Mouse (Mus musculus) ES-Bruce4 (cell line): ENCODE data around the gene Slc25a22. TPM values are rescaled to one million over a fixed set of nuclear protein-coding genes. Genes with fewer than 3 reads are reported as not detected.

ENCODE experiments used
- H3K27ac ChIP-seq: 2 replicates; pipeline ENCODE4 v1.5.1; 2012; ENCODE audit warnings: low read length, inconsistent platforms; ENCODE audit not compliant: insufficient read depth
- H3K27me3 ChIP-seq: 2 replicates; pipeline ENCODE4 v1.6.1; 2012; ENCODE audit warnings: mild to moderate bottlenecking, low read length, inconsistent platforms; ENCODE audit not compliant: control insufficient read depth, poor library complexity, insufficient read depth, severe bottlenecking
- H3K36me3 ChIP-seq: 2 replicates; pipeline ENCODE4 v1.6.1; 2012; ENCODE audit warnings: inconsistent platforms, mild to moderate bottlenecking, low read length, moderate library complexity; ENCODE audit not compliant: control insufficient read depth, poor library complexity, insufficient read depth, severe bottlenecking
- H3K4me1 ChIP-seq: one replicate; pipeline ENCODE4 v1.8.1; 2011; ENCODE audit warnings: low read length; ENCODE audit not compliant: control insufficient read depth, insufficient read depth
- H3K4me3 ChIP-seq: 2 replicates; pipeline ENCODE4 v1.5.1; 2011; ENCODE audit warnings: low read depth, mild to moderate bottlenecking, low read length
- H3K9ac ChIP-seq: 2 replicates; pipeline ENCODE4 v1.6.1; 2012; ENCODE audit warnings: low read depth, mild to moderate bottlenecking, inconsistent platforms; ENCODE audit not compliant: poor library complexity, severe bottlenecking
- H3K9me3 ChIP-seq: replicated peaks from 2 replicates; pipeline ENCODE4 v1.6.1; 2012; ENCODE audit warnings: mild to moderate bottlenecking, low read length, inconsistent platforms; ENCODE audit not compliant: control insufficient read depth, poor library complexity, insufficient read depth, severe bottlenecking
- CTCF ChIP-seq: IDR thresholded peaks from one replicate; pipeline ENCODE4 v1.8.1; 2011; ENCODE audit warnings: low read depth, low read length
- EP300 ChIP-seq: IDR thresholded peaks from 2 replicates; pipeline ENCODE4 v1.6.1; 2011; ENCODE audit warnings: low read depth, low read length; ENCODE audit not compliant: insufficient read depth
- POLR2A ChIP-seq: IDR thresholded peaks from one replicate; pipeline ENCODE4 v1.8.1; 2011; ENCODE audit warnings: low read length; ENCODE audit not compliant: insufficient read depth
- polyA plus RNA-seq: library from polyadenylated mRNA; stranded (reverse); fragments of >200 nt; gene quantifications from 2 replicates; pipeline ENCODE4 v1.2.4, GENCODE M21; 2011; ENCODE audit warnings: low read depth; ENCODE audit not compliant: missing spikeins, insufficient read depth, insufficient read length

Gene Slc25a22
- polyA plus RNA-seq, 1 experiment, result 16.3 TPM

DNA sequence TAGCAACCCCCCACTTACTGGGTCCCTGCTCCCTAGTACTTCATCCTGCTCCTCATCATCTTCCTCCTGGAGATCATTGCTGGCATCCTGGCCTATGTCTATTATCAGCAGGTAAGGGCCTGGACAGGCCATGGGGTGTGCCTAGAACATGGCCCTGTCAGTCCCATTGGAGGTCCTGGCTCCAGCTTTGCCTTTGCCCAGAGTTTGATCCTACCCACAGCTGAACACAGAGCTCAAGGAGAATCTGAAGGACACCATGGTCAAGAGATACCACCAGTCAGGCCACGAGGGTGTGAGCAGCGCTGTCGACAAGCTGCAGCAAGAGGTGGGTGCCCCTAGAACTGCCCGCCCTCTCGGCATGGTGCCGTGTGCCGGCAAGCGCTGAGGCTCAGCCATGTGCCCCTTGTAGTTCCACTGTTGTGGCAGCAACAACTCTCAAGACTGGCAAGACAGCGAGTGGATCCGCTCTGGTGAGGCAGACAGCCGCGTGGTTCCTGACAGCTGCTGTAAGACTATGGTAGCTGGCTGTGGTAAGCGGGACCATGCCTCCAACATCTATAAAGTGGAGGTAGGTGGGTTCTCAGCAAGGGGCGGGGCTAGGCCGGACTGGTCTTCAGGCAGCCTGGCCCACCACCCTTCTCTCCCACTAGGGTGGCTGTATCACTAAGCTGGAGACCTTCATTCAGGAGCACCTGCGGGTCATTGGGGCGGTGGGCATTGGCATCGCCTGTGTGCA is 32.4 kb upstream of the Slc25a22 start:
- Histone ChIP-seq H3K4me3 (no peak overlapping the region), H3K9me3 (no peaks in the 10 kb centered on the region), H3K27me3 (no peaks in the 10 kb centered on the region), H3K27ac (no peak overlapping the region), H3K4me1 (peaks cover 5% of the 10 kb centered on the region), H3K36me3 (peaks cover 22% of the 10 kb centered on the region), H3K9ac (no peak overlapping the region)
- TF ChIP-seq CTCF (no peak), POLR2A (no peak), EP300 (no peak)

DNA sequence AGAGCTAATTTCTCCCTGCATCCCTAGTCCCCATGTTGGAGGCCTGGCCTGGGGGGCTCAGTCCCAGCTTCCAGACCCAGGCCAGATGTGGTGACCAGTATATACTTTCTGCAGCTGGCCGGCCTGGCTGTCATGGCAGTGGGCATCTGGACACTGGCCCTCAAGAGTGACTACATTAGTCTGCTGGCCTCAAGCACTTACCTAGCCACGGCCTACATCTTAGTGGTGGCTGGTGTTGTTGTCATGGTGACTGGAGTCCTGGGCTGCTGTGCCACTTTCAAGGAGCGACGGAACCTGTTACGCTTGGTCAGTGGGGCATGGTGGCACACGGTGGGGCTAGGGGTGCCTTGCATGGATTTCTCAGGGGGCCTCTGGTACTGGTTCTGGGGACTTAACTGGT is 31.7 kb upstream of the Slc25a22 start:
- Histone ChIP-seq H3K9ac (peak overlapping the region; percentile 77), H3K27me3 (no peaks in the 10 kb centered on the region), H3K27ac (peak overlapping the region; percentile 29), H3K4me1 (peaks cover 5% of the 10 kb centered on the region), H3K36me3 (peaks cover 22% of the 10 kb centered on the region), H3K4me3 (peak overlapping the region; percentile 88), H3K9me3 (no peaks in the 10 kb centered on the region)
- no peak for TF ChIP-seq EP300
- no peak for TF ChIP-seq CTCF
- TF ChIP-seq POLR2A, result no peak

DNA sequence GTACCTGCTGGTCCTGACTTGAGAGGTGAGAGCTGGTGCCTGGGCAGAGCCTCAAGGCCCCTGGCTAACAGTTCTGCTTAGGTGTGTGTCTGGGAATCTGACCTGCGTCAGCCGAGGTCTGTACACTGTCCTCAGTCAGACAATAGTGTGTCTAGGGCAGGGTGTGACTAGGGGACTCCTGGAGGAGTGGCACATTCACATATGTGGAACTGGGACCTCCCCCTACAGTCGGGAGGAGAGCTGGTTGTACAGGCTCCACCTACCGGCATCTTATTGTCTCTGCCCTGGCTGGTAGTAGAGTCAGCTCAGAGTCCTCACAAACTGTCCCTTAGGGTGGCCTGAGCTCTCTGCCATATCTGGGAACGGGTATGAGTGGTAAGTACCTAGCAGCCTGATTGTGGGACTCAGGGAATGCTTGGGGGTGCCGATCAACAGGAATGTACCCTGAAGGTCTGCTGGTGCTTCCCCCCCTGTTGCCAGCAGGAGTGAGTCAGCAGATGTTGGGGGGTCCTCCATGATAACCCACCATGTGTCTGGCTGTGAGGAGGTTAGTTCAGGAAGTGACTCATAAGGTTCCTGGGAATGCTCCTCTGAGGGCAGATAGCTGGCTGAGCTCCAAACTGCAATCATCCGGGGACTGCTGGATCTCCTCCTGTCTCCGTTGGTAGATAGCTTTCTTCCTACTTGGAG is 31.0 kb upstream of the Slc25a22 start:
- Histone ChIP-seq H3K27ac (peak overlapping the region; percentile 68), H3K9me3 (no peaks in the 10 kb centered on the region), H3K36me3 (peaks cover 22% of the 10 kb centered on the region), H3K4me3 (peak overlapping the region; percentile 88), H3K4me1 (peaks cover 5% of the 10 kb centered on the region), H3K27me3 (no peaks in the 10 kb centered on the region), H3K9ac (peak overlapping the region; percentile 77)
- TF ChIP-seq CTCF (peak; percentile 53), EP300 (no peak), POLR2A (peak; percentile 47)

DNA sequence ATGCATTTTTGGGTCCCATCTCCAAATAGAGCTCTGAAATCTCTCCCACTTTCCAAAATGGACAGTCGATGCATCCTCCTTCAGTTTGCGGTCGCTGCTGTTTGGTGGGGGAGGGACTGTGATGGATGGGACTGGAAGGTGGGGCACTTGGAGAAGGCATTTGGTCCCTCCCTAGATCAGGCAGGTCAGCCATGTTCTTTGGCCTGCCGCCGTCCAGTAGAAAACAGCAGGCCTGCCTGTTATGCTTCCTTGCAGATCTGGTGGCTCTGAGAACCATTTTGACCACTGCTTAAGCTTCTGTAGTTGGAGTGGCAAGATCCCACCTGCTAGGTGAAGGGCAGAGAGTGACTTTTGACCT is 30.5 kb upstream of the Slc25a22 start:
- Histone ChIP-seq H3K27me3 (no peaks in the 10 kb centered on the region), H3K9ac (peak overlapping the region; percentile 77), H3K9me3 (no peaks in the 10 kb centered on the region), H3K4me3 (peak overlapping the region; percentile 88), H3K4me1 (peaks cover 5% of the 10 kb centered on the region), H3K36me3 (peaks cover 22% of the 10 kb centered on the region), H3K27ac (peak overlapping the region; percentile 68)
- no peak for TF ChIP-seq POLR2A
- TF ChIP-seq EP300, result no peak
- no peak for TF ChIP-seq CTCF

DNA sequence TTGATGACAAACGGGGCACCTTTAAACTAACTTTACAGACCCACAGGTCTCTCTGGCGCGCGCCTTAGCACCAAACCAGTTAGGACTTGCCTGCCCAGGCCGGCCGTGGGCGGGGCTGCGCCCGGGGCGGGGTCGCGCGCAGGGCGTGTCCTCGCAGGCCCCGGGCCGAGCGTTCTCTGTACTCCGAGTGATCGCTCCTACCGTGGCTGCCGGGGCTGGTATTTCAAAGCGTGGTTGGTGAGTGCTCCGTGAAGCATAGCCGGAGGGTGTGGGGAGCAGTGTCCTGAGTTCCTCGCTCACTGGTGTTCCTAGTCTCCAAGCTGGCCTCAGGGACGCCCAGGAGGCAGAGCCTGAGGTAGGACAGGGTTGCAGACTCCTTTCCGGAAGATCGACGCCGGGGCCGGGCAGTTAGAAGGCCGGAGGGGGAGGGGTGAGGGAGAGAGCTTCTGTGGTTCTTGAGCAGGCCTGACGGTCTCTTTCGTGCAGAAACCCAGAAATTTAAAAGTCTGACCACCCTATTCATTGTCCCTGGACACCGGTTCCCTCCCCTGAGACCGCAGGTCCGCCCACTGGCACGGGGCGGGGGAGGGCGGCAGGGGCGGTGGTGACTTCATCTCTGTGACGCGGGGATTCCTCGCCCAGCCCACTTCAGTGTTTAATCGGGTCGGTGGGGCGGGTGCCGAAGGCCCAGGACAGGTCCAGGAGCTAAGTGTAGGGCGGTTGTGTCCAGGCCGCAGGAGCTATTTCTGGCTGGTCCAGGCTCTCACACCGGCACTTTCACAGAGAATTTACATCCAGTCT is 29.7 kb upstream of the Slc25a22 start, which contains the start of gene Cd151:
Gene Cd151 (plus strand): TSS at position 163 of the 801 bp plus-strand sequence.
- peak within 1 kb of the TSS; percentile 77 for H3K9ac ChIP-seq
- H3K4me3 ChIP-seq, result peak within 1 kb of the TSS; percentile 88
- peaks cover 5% of the 10 kb centered on the region for H3K4me1 ChIP-seq
- TF ChIP-seq POLR2A (peak; percentile 41), EP300 (no peak)
- no peaks in the 10 kb centered on the region for H3K9me3 ChIP-seq
- no peaks in the 10 kb centered on the region for H3K27me3 ChIP-seq
- H3K27ac ChIP-seq, result peak within 1 kb of the TSS; percentile 68
- H3K36me3 ChIP-seq, result peaks cover 18% of the 10 kb centered on the region
